Mouse (Mus musculus) midbrain, embryonic 12.5 days (tissue): ENCODE data around the gene Apex1. TPM values are rescaled to one million over a fixed set of nuclear protein-coding genes. Genes with fewer than 3 reads are reported as not detected.
"Not testable (repeated sequence)": the region's sequence is repeated elsewhere in the genome, so short reads cannot be mapped to it uniquely, and the experiment has no call there.

Experiments
- ATAC-seq: fragments of 200-750 bp; cut with Nextera tagmentation; 2 replicates; pipeline ENCODE4 v1.8.0; 2017; ENCODE audit warnings: low read depth, moderate TSS enrichment, moderate library complexity; ENCODE audit not compliant: low FRiP score
- H3K27ac ChIP-seq: fragments of 300-500 bp; sonication (generic); replicated peaks from 2 replicates; pipeline ENCODE4 v1.5.1; 2016; ENCODE audit warnings: mild to moderate bottlenecking
- H3K27me3 ChIP-seq: fragments of 300-500 bp; sonication (generic); 2 replicates; pipeline ENCODE4 v1.6.1; 2016; ENCODE audit warnings: mild to moderate bottlenecking
- H3K36me3 ChIP-seq: fragments of 300-500 bp; sonication (generic); 2 replicates; pipeline ENCODE4 v1.6.1; 2016
- H3K4me1 ChIP-seq: fragments of 300-500 bp; sonication (generic); 2 replicates; pipeline ENCODE4 v1.6.1; 2016
- H3K4me2 ChIP-seq: fragments of 300-500 bp; sonication (generic); replicated peaks from 2 replicates; pipeline ENCODE4 v1.6.1; 2016; ENCODE audit warnings: mild to moderate bottlenecking, moderate library complexity
- H3K4me3 ChIP-seq: fragments of 300-500 bp; sonication (generic); 2 replicates; pipeline ENCODE4 v1.5.1; 2016; ENCODE audit warnings: mild to moderate bottlenecking
- H3K9ac ChIP-seq: fragments of 300-500 bp; sonication (generic); replicated peaks from 2 replicates; pipeline ENCODE4 v1.6.1; 2016; ENCODE audit warnings: mild to moderate bottlenecking, moderate library complexity
- H3K9me3 ChIP-seq: fragments of 300-500 bp; sonication (generic); 2 replicates; pipeline ENCODE4 v1.6.1; 2016; ENCODE audit warnings: mild to moderate bottlenecking
- WGBS: fragments of 180-500 bp; shearing (Covaris S2); methylation state at CpG from one replicate; pipeline ENCODE4 v1.1.7; 2016; 5-methylcytosine and 5-hydroxymethylcytosine counted together
- polyA plus RNA-seq: library from polyadenylated mRNA; unstranded; fragments of >200 nt; fragmentation: Nextera tagmentation; extraction: Ambion mirVana; gene quantifications from 2 replicates; pipeline ENCODE4 v1.2.1, GENCODE M21; 2016

Apex1 gene
- polyA plus RNA-seq, 1 experiment from 2014 or later: 333 TPM

GRCm38 (mm10) chr14:50956724-50957123 is 32.0 kb downstream of the Apex1 start:
- H3K4me2 ChIP-seq, H3K27me3 ChIP-seq, H3K4me3 ChIP-seq, ATAC-seq, H3K9ac ChIP-seq, H3K27ac ChIP-seq, H3K9me3 ChIP-seq, H3K4me1 ChIP-seq, H3K36me3 ChIP-seq: not testable (repeated sequence)
- WGBS: 76% methylated on average over 6 of the region's 6 CpGs

GRCm38 (mm10) chr14:50957146-50957545 is 32.4 kb downstream of the Apex1 start:
- not testable (repeated sequence) for ATAC-seq, H3K9ac ChIP-seq, H3K27me3 ChIP-seq, H3K4me2 ChIP-seq, H3K9me3 ChIP-seq, H3K36me3 ChIP-seq, H3K4me3 ChIP-seq, H3K27ac ChIP-seq, H3K4me1 ChIP-seq
- WGBS: 64% methylated on average over 3 of the region's 3 CpGs

- not testable (repeated sequence) for H3K9me3 ChIP-seq, H3K4me2 ChIP-seq, H3K27me3 ChIP-seq, ATAC-seq, H3K9ac ChIP-seq, H3K4me1 ChIP-seq, H3K4me3 ChIP-seq, H3K27ac ChIP-seq, H3K36me3 ChIP-seq
- 90% methylated on average over 5 of the region's 5 CpGs for WGBS
These were observed 33.7 kb downstream of the Apex1 start for GRCm38 (mm10) chr14:50958289-50958995.

- Histone ChIP-seq H3K4me2 (no peak overlapping the region), H3K27ac (no peak overlapping the region), H3K9me3 (no peaks in the 10 kb centered on the region), H3K27me3 (no peaks in the 10 kb centered on the region), H3K4me1 (peaks cover 6% of the 10 kb centered on the region), H3K4me3 (no peak overlapping the region), H3K36me3 (no peaks in the 10 kb centered on the region), H3K9ac (no peak overlapping the region)
- whole genome bisulfite sequencing: 76% methylated on average over 5 of the region's 5 CpGs
- ATAC-seq: no peak
These were observed 43.6 kb downstream of the Apex1 start for GRCm38 (mm10) chr14:50968216-50968980.

- WGBS: 12% methylated on average over 1 of the region's 1 CpGs
- Histone ChIP-seq H3K4me3 (no peak overlapping the region), H3K36me3 (no peaks in the 10 kb centered on the region), H3K9ac (no peak overlapping the region), H3K4me1 (peaks cover 6% of the 10 kb centered on the region), H3K27me3 (no peaks in the 10 kb centered on the region), H3K27ac (no peak overlapping the region), H3K9me3 (no peaks in the 10 kb centered on the region), H3K4me2 (0 out of 2 replicates have a peak overlapping the region, but pooled peaks have one; percentile 27)
- ATAC-seq: no peak
These were observed 44.3 kb downstream of the Apex1 start for GRCm38 (mm10) chr14:50969041-50969440.

- H3K27ac ChIP-seq: no peak overlapping the region
- no peak; the same call in 1 of the 2 replicates for ATAC-seq
These were observed 45.1 kb downstream of the Apex1 start for GRCm38 (mm10) chr14:50969558-50970544.

GRCm38 (mm10) chr14:50970822-50971221 is 46.1 kb downstream of the Apex1 start:
- no peak for ATAC-seq
- Histone ChIP-seq H3K9ac (no peak overlapping the region), H3K4me3 (no peak overlapping the region), H3K4me1 (peaks cover 6% of the 10 kb centered on the region), H3K9me3 (no peaks in the 10 kb centered on the region), H3K27ac (no peak overlapping the region), H3K4me2 (no peak overlapping the region), H3K27me3 (no peaks in the 10 kb centered on the region), H3K36me3 (no peaks in the 10 kb centered on the region)
- WGBS: 82% methylated on average over 1 of the region's 1 CpGs

More at GRCm38 (mm10) chr14:50969558-50970544, 45.1 kb downstream of the Apex1 start:
- no peak overlapping the region for H3K4me3 ChIP-seq
- no peaks in the 10 kb centered on the region for H3K36me3 ChIP-seq
- WGBS: 15% methylated on average over 12 of the region's 12 CpGs
- no peak overlapping the region for H3K9ac ChIP-seq
- H3K27me3 ChIP-seq: no peaks in the 10 kb centered on the region
- H3K4me2 ChIP-seq: peak overlapping the region; percentile 27
- H3K9me3 ChIP-seq: no peaks in the 10 kb centered on the region
- peaks cover 6% of the 10 kb centered on the region for H3K4me1 ChIP-seq

- H3K9ac ChIP-seq, H3K4me3 ChIP-seq, H3K27me3 ChIP-seq, ATAC-seq, H3K36me3 ChIP-seq, H3K4me2 ChIP-seq, H3K27ac ChIP-seq, H3K9me3 ChIP-seq: not testable (repeated sequence)
- whole genome bisulfite sequencing: 83% methylated on average over 5 of the region's 5 CpGs
- peaks cover 14% of the 10 kb centered on the region for H3K4me1 ChIP-seq
These were observed 48.3 kb downstream of the Apex1 start for GRCm38 (mm10) chr14:50973054-50973453.

GRCm38 (mm10) chr14:50973700-50974099 is 48.9 kb downstream of the Apex1 start:
- Histone ChIP-seq H3K4me2 (no peak overlapping the region), H3K4me1 (peaks cover 14% of the 10 kb centered on the region), H3K36me3 (no peaks in the 10 kb centered on the region), H3K9me3 (no peaks in the 10 kb centered on the region), H3K4me3 (no peak overlapping the region), H3K9ac (no peak overlapping the region), H3K27me3 (no peaks in the 10 kb centered on the region), H3K27ac (no peak overlapping the region)
- ATAC-seq: no peak
- 50% methylated on average over 4 of the region's 4 CpGs for WGBS

GRCm38 (mm10) chr14:50975001-50975400 is 50.2 kb downstream of the Apex1 start:
- Histone ChIP-seq H3K27ac (no peak overlapping the region), H3K4me3 (no peak overlapping the region), H3K36me3 (no peaks in the 10 kb centered on the region), H3K4me2 (no peak overlapping the region), H3K4me1 (peaks cover 8% of the 10 kb centered on the region), H3K27me3 (no peaks in the 10 kb centered on the region), H3K9me3 (no peaks in the 10 kb centered on the region), H3K9ac (no peak overlapping the region)
- WGBS: 31% methylated on average over 5 of the region's 5 CpGs
- ATAC-seq: no peak

- H3K4me3 ChIP-seq: 0 out of 2 replicates have a peak overlapping the region, but pooled peaks have one; percentile 3
- H3K27ac ChIP-seq: no peak overlapping the region
These were observed 51.9 kb downstream of the Apex1 start for GRCm38 (mm10) chr14:50976674-50977073.

More at GRCm38 (mm10) chr14:50976674-50977073, 51.9 kb downstream of the Apex1 start:
- WGBS: 15% methylated on average over 9 of the region's 9 CpGs
- H3K27me3 ChIP-seq: no peaks in the 10 kb centered on the region
- H3K9ac ChIP-seq: no peak overlapping the region
- peaks cover 8% of the 10 kb centered on the region for H3K4me1 ChIP-seq
- peak overlapping the region; percentile 35 for H3K4me2 ChIP-seq
- peak; percentile 27; the same call in 1 of the 2 replicates for ATAC-seq
- H3K36me3 ChIP-seq: no peaks in the 10 kb centered on the region
- no peaks in the 10 kb centered on the region for H3K9me3 ChIP-seq
